Mouse (Mus musculus): Measurements from ENCODE around the gene Klf12. TPM values are rescaled to one million over a fixed set of nuclear protein-coding genes. Genes with fewer than 3 reads are reported as not detected.
A peak's percentile ranks its signal among the peaks of the same experiment; 100 is the strongest.

The Klf12 gene
- 11.6 and 11.8 TPM in 2 replicates for polyA plus RNA-seq (2014; fragmentation: Nextera tagmentation; extraction: Ambion mirVana)

DNA sequence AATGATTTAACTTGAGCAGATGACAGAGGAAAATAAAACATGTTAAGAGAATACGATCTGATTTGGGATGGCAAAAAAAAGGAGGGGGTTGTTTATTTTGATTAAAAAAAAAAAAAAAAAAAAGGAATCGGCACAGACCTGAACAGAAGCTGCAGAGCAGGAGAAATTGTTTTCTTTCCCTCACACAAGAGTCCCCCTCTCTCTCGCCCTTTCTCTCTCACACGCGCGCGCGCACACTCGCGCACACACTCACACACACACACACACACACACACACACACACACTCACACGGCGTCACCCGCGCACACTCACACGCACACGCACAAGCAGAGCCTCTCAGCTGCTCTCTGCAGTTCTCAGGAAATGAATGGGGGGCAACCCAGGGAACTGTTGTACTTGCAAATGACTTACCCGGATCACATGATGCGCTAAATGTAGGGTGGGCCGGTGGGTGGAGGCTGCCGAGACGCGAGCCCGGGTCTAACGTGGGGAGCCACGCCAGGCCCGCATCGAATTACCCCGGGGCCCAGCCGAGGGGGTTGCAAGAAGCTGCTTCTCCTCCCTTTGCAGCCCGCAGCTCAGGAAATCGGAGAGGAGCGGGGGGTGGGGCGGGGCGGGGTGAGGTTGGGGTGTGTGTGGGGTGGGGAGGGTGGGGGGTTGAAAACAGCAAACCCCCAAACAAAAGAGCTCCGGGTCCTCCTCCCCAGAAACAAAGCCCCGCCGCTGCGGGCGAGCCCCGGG, at the start of gene Klf12:
Gene Klf12 (minus strand): TSS at position 561 of the 742 bp plus-strand sequence.
- Histone ChIP-seq H3K4me1 (replicated peaks; ENCODE audit: control insufficient read depth, insufficient read depth, low read length) (no peaks in the 10 kb centered on the region; the same call in 1 of the 2 replicates), H3K27ac (ENCODE audit: low read depth, low read length) (peak within 1 kb of the TSS; percentile 79), H3K9ac (ENCODE audit: low read depth, low read length) (peak within 1 kb of the TSS; percentile 56), H3K36me3 (ENCODE audit: control insufficient read depth, insufficient read depth, low read length) (no peaks in the 10 kb centered on the region), H3K9me3 (ENCODE audit: control insufficient read depth, low read length) (no peaks in the 10 kb centered on the region), H3K27me3 (replicated peaks; ENCODE audit: control insufficient read depth, insufficient read depth, low read length) (peaks cover 30% of the 10 kb centered on the region), H3K4me2 (peak within 1 kb of the TSS; percentile 82), H3K4me3 (ENCODE audit: low read depth, low read length) (peak within 1 kb of the TSS; percentile 57)
- peak; percentile 63 for ATAC-seq (replicated peaks; ENCODE audit: low FRiP score)
- WGBS: under 1% methylated on average over 32 of the region's 40 CpGs
- peak; percentile 79 for DNase-seq (ENCODE audit: low spot score)

DNA sequence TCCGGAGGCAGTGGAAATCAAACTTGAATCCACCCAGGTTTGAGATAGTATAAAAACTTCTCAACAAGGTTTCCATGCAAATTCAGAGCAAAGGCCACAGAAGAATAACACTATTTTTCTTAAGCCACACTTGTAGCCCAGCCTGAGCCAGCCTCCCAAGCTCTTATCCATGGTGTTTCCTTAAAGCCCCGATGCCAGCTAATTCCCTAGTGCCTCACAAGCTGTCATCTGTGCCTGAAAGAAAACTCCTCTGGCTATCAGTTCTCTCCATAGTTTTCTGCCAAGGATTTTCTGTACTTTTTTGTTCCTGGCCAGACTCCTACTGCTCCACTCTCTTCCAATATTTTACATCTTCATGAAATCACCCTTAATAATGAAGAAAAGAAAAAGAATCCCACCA, 48.9 kb upstream of the Klf12 start:
- no peaks in the 10 kb centered on the region for H3K9me3 ChIP-seq (ENCODE audit: control insufficient read depth, low read length)
- DNase-seq (ENCODE audit: low spot score) (no peak), ATAC-seq (replicated peaks; ENCODE audit: low FRiP score) (no peak)
- no peak overlapping the region for H3K4me2 ChIP-seq
- H3K4me1 ChIP-seq (replicated peaks; ENCODE audit: control insufficient read depth, insufficient read depth, low read length): no peaks in the 10 kb centered on the region
- H3K36me3 ChIP-seq (ENCODE audit: control insufficient read depth, insufficient read depth, low read length): no peaks in the 10 kb centered on the region
- no peaks in the 10 kb centered on the region for H3K27me3 ChIP-seq (replicated peaks; ENCODE audit: control insufficient read depth, insufficient read depth, low read length)
- WGBS: 76% methylated on average over 2 of the region's 2 CpGs
- H3K4me3 ChIP-seq (ENCODE audit: low read depth, low read length): no peak overlapping the region
- H3K27ac ChIP-seq (ENCODE audit: low read depth, low read length): no peak overlapping the region
- no peak overlapping the region for H3K9ac ChIP-seq (ENCODE audit: low read depth, low read length)

- H3K9me3 ChIP-seq (ENCODE audit: control insufficient read depth, low read length): no peaks in the 10 kb centered on the region
- H3K27me3 ChIP-seq (replicated peaks; ENCODE audit: control insufficient read depth, insufficient read depth, low read length): no peaks in the 10 kb centered on the region
- ATAC-seq (replicated peaks; ENCODE audit: low FRiP score) (no peak), DNase-seq (ENCODE audit: low spot score) (no peak)
- no peak overlapping the region for H3K4me3 ChIP-seq (ENCODE audit: low read depth, low read length)
- WGBS: 69% methylated on average over 6 of the region's 6 CpGs
- no peak overlapping the region for H3K27ac ChIP-seq (ENCODE audit: low read depth, low read length)
- no peak overlapping the region for H3K4me2 ChIP-seq
- H3K4me1 ChIP-seq (replicated peaks; ENCODE audit: control insufficient read depth, insufficient read depth, low read length): no peaks in the 10 kb centered on the region
- no peaks in the 10 kb centered on the region for H3K36me3 ChIP-seq (ENCODE audit: control insufficient read depth, insufficient read depth, low read length)
- no peak overlapping the region for H3K9ac ChIP-seq (ENCODE audit: low read depth, low read length)
Measured at GRCm38 (mm10) chr14:100328602-100329276, 44.3 kb upstream of the Klf12 start.

DNA sequence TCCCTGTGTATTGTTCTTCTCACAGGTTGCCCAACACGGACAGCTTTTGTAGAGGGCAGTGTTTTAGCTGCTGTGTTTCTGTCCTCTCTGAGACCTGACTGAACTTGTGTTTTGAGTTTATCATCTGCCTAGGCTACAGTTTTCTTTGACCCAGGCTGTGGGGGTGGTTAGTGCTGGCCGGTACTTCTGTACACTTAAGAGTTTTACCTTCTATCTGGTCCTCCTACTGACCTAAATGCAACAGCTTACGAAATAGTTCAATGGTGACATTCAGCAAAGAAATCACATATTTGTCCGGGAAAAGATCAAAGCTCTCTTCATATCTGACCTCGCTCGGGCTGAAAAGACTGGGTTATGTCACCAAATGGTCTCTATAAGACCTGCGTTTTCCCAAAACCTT, 39.8 kb upstream of the Klf12 start:
- H3K4me3 ChIP-seq (ENCODE audit: low read depth, low read length): no peak overlapping the region
- H3K27ac ChIP-seq (ENCODE audit: low read depth, low read length): no peak overlapping the region; the same call in 1 of the 2 replicates
- no peak for DNase-seq (ENCODE audit: low spot score)
- peaks cover 3% of the 10 kb centered on the region; the same call in 1 of the 2 replicates for H3K9me3 ChIP-seq (ENCODE audit: control insufficient read depth, low read length)
- no peaks in the 10 kb centered on the region for H3K4me1 ChIP-seq (replicated peaks; ENCODE audit: control insufficient read depth, insufficient read depth, low read length)
- no peaks in the 10 kb centered on the region for H3K36me3 ChIP-seq (ENCODE audit: control insufficient read depth, insufficient read depth, low read length)
- H3K27me3 ChIP-seq (replicated peaks; ENCODE audit: control insufficient read depth, insufficient read depth, low read length): no peaks in the 10 kb centered on the region
- 73% methylated on average over 7 of the region's 7 CpGs for WGBS
- no peak overlapping the region for H3K4me2 ChIP-seq
- H3K9ac ChIP-seq (ENCODE audit: low read depth, low read length): no peak overlapping the region
- no peak for ATAC-seq (replicated peaks; ENCODE audit: low FRiP score)

DNA sequence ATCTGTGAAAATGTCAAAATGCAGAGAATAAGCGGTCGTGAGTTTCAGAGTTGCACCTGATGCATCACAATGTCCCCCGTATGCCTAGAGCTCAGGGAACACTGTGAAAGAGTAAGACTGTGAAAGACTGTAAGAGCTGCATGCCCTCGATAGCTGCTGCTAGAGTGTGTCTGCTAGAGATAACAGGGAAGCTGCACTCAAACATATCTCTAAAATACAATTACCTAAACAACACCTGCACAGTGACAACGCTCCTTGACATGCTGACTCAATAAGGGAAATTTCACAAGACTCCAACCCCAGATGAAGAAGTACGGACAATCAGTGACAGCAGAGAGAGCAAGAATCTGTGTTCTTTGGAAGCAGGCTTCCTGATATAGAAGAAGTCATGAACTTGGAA, 37.5 kb upstream of the Klf12 start:
- H3K36me3 ChIP-seq (ENCODE audit: control insufficient read depth, insufficient read depth, low read length): no peaks in the 10 kb centered on the region
- WGBS: 79% methylated on average over 6 of the region's 6 CpGs
- H3K27ac ChIP-seq (ENCODE audit: low read depth, low read length): no peak overlapping the region
- DNase-seq (ENCODE audit: low spot score): no peak
- H3K4me3 ChIP-seq (ENCODE audit: low read depth, low read length): no peak overlapping the region
- no peak for ATAC-seq (replicated peaks; ENCODE audit: low FRiP score)
- H3K27me3 ChIP-seq (replicated peaks; ENCODE audit: control insufficient read depth, insufficient read depth, low read length): no peaks in the 10 kb centered on the region
- H3K4me2 ChIP-seq: no peak overlapping the region
- no peak overlapping the region for H3K9ac ChIP-seq (ENCODE audit: low read depth, low read length)
- peaks cover 3% of the 10 kb centered on the region; the same call in 1 of the 2 replicates for H3K9me3 ChIP-seq (ENCODE audit: control insufficient read depth, low read length)
- H3K4me1 ChIP-seq (replicated peaks; ENCODE audit: control insufficient read depth, insufficient read depth, low read length): no peaks in the 10 kb centered on the region

DNA sequence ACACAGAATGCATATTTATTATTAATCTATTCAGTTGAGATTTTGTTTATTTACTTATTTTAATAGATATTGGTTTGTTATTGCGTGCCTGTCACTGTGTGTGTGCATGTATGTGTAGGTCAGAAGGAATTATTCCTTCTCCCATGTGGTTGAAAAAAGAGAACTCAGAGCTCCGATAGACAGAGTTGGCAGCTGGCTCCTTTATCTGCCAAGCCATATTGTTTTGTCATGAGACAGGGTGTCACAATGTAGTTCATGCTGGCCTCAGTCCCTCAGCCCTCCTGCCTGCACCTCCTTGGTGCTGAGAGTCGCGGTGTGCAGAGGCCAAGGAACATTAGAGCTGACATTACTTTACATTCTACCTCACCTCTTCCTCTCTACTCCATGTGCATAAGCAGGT, 32.3 kb upstream of the Klf12 start:
- Histone ChIP-seq H3K9me3 (ENCODE audit: control insufficient read depth, low read length) (no peaks in the 10 kb centered on the region), H3K27me3 (replicated peaks; ENCODE audit: control insufficient read depth, insufficient read depth, low read length) (no peaks in the 10 kb centered on the region), H3K4me1 (replicated peaks; ENCODE audit: control insufficient read depth, insufficient read depth, low read length) (no peaks in the 10 kb centered on the region), H3K36me3 (ENCODE audit: control insufficient read depth, insufficient read depth, low read length) (no peaks in the 10 kb centered on the region), H3K9ac (ENCODE audit: low read depth, low read length) (no peak overlapping the region), H3K4me3 (ENCODE audit: low read depth, low read length) (no peak overlapping the region), H3K27ac (ENCODE audit: low read depth, low read length) (no peak overlapping the region), H3K4me2 (no peak overlapping the region)
- ATAC-seq (replicated peaks; ENCODE audit: low FRiP score): no peak
- WGBS: 67% methylated on average over 4 of the region's 4 CpGs
- no peak for DNase-seq (ENCODE audit: low spot score)

GRCm38 (mm10) chr14:100314099-100314498, 29.6 kb upstream of the Klf12 start:
- H3K4me2 ChIP-seq: no peak overlapping the region
- H3K4me1 ChIP-seq (replicated peaks; ENCODE audit: control insufficient read depth, insufficient read depth, low read length): no peaks in the 10 kb centered on the region
- H3K9me3 ChIP-seq (ENCODE audit: control insufficient read depth, low read length): no peaks in the 10 kb centered on the region
- H3K36me3 ChIP-seq (ENCODE audit: control insufficient read depth, insufficient read depth, low read length): no peaks in the 10 kb centered on the region
- H3K27ac ChIP-seq (ENCODE audit: low read depth, low read length): no peak overlapping the region
- 79% methylated on average over 4 of the region's 4 CpGs for WGBS
- H3K27me3 ChIP-seq (replicated peaks; ENCODE audit: control insufficient read depth, insufficient read depth, low read length): no peaks in the 10 kb centered on the region
- no peak for DNase-seq (ENCODE audit: low spot score)
- ATAC-seq (replicated peaks; ENCODE audit: low FRiP score): no peak
- H3K9ac ChIP-seq (ENCODE audit: low read depth, low read length): no peak overlapping the region
- H3K4me3 ChIP-seq (ENCODE audit: low read depth, low read length): no peak overlapping the region

GRCm38 (mm10) chr14:100300905-100301304, 16.4 kb upstream of the Klf12 start:
- H3K36me3 ChIP-seq (ENCODE audit: control insufficient read depth, insufficient read depth, low read length): no peaks in the 10 kb centered on the region
- no peaks in the 10 kb centered on the region for H3K27me3 ChIP-seq (replicated peaks; ENCODE audit: control insufficient read depth, insufficient read depth, low read length)
- DNase-seq (ENCODE audit: low spot score): no peak
- H3K4me1 ChIP-seq (replicated peaks; ENCODE audit: control insufficient read depth, insufficient read depth, low read length): no peaks in the 10 kb centered on the region
- no peak overlapping the region for H3K4me2 ChIP-seq
- ATAC-seq (replicated peaks; ENCODE audit: low FRiP score): no peak
- 88% methylated on average over 1 of the region's 1 CpGs for WGBS
- no peak overlapping the region for H3K27ac ChIP-seq (ENCODE audit: low read depth, low read length)
- H3K9ac ChIP-seq (ENCODE audit: low read depth, low read length): no peak overlapping the region
- H3K4me3 ChIP-seq (ENCODE audit: low read depth, low read length): no peak overlapping the region
- no peaks in the 10 kb centered on the region for H3K9me3 ChIP-seq (ENCODE audit: control insufficient read depth, low read length)

- Histone ChIP-seq H3K9ac (ENCODE audit: low read depth, low read length) (no peak overlapping the region), H3K4me3 (ENCODE audit: low read depth, low read length) (no peak overlapping the region), H3K4me2 (no peak overlapping the region), H3K36me3 (ENCODE audit: control insufficient read depth, insufficient read depth, low read length) (no peaks in the 10 kb centered on the region), H3K4me1 (replicated peaks; ENCODE audit: control insufficient read depth, insufficient read depth, low read length) (no peaks in the 10 kb centered on the region), H3K27ac (ENCODE audit: low read depth, low read length) (no peak overlapping the region), H3K9me3 (ENCODE audit: control insufficient read depth, low read length) (no peaks in the 10 kb centered on the region), H3K27me3 (replicated peaks; ENCODE audit: control insufficient read depth, insufficient read depth, low read length) (no peaks in the 10 kb centered on the region)
- ATAC-seq (replicated peaks; ENCODE audit: low FRiP score) (no peak), DNase-seq (ENCODE audit: low spot score) (no peak)
- WGBS: 56% methylated on average over 6 of the region's 6 CpGs
Measured at GRCm38 (mm10) chr14:100298892-100299291, 14.4 kb upstream of the Klf12 start.

Measured in liver, embryonic 11.5 days (tissue).